Mouse (Mus musculus) G1E (cell line): ENCODE measurements around the gene Asb18.

Experiments
- CTCF ChIP-seq: IDR thresholded peaks from 2 replicates; pipeline ENCODE4 v1.5.1; 2012; ENCODE audit warnings: low read depth, low read length, inconsistent platforms, mixed read lengths
- GATA1 ChIP-seq: IDR thresholded peaks from 2 replicates; pipeline ENCODE4 v1.6.1; 2012; ENCODE audit warnings: borderline replicate concordance, low read length, inconsistent platforms, mixed read lengths
- GATA2 ChIP-seq: IDR thresholded peaks from 2 replicates; pipeline ENCODE4 v1.6.1; 2012; ENCODE audit warnings: low read depth, low read length, inconsistent platforms, borderline replicate concordance
- POLR2AphosphoS5 ChIP-seq: IDR thresholded peaks from 2 replicates; pipeline ENCODE4 v1.6.1; 2012; ENCODE audit warnings: low read depth, low read length, inconsistent platforms; ENCODE audit not compliant: insufficient replicate concordance
- TAL1 ChIP-seq: conservative IDR thresholded peaks from 2 replicates; pipeline ENCODE4 v1.6.1; 2012; ENCODE audit warnings: low read depth, low read length, inconsistent platforms, mixed read lengths

DNA sequence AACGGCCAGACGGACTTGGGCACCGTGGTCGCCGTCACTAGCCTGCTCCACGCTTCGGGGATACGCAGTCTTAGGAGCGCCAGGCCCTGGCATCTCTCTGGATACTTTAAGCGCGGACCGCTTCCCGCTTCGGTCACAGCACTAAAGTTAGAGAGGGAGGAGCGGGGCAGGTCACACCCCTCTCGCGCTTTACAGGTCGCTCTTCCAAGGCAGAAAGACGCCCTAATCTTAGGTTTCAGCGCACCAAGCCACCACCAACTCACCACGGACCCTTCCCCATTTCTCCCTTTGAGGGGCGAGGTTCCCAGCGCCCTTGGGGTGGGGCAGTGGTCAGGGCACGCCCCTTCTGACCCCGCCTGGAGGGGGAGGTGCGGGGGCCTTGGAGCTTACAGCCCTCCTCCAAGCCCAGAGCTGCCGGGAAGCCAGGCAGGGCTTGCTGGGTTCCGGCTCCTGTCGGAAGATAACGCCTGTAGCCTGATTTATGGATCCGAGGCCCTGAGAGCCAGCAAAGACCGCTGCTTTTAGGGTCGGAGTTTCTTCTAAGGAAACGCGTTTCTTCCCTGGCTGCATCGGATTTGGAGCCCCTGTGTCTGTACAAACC, 87.3 kb downstream of the Asb18 start:
- TF ChIP-seq GATA1 (no peak), CTCF (no peak), TAL1 (no peak), POLR2AphosphoS5 (no peak), GATA2 (no peak)
